Mouse (Mus musculus) cerebellum, adult 11-12 months (tissue): ENCODE results near the gene Ino80b.

Experiments used
- DNase-seq: peaks from one replicate; pipeline ENCODE4 v3.0.0; 2022

Gene Ino80b

DNA sequence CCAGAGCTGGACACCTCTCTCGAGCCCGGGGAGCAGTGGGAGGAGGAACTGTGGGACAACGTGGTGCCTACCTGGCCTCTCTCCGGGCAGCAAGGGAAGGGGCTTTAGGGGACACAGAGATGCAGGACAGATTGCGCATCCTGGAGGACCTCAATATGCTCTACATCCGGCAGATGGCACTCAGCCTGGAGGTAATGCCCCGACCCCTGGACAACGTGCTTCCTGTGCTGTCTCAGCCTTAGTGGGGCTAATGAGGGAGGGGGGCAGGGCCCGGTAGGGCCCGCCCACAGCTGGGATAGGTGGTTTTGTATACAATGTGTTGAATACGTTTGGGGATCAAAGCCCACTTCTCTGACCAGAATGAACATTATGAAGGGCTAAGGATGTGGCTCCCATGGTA is 12.8 kb upstream of the Ino80b start:
- no peak for DNase-seq

DNA sequence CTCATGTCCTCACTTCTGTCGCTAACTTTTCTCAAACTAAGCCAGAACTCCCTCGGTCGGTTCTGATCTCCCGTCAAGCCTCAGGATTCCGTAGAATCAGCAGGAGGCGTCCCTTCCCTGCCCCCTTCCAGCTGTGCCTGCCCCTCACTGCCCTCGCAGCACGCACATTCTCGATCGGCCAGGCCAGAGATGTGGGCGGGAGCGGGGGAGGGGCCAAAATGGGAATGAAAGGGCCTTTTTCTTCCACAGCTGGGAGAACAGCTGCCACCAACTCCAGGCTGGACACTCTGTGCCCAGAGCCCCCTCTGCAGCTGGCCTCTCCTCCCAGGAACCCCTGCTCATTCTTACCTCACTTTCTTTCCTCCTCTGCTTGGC is 12.3 kb upstream of the Ino80b start:
- DNase-seq, result no peak

DNA sequence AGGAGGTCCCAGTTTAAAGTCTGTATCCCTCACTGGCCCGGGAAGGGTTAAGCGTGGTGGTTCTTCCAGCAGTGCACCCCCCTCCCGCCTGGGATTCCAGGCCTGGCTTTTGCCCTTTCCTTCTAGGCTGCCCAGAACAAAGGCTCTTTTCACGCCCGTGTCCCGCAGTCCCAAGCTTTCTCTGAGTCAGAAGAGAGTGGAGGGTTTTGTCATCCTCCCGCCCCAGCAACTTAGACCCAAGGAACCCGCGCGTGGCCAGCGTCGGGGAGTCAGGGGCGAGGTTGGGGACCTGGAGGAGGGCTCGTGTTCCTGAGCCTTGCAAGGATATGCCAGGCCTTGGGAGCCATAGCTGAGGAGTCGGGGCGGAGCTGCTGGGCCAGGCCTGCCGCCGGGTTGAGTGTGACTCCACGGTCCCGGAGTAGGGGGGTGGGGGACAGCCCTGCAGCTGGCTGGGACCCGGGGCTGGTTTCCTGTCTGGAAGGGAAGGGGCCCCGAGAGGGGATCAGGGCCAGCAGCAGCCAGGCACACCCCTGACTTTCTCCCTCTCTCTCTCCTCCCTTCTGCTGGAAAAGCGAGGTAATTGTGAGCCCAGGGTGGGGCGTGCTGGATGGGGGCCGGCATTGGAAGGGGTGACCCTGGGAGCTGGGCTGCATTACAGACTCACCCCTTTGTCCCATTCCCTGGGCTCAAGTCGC is 11.8 kb upstream of the Ino80b start:
- no peak for DNase-seq

DNA sequence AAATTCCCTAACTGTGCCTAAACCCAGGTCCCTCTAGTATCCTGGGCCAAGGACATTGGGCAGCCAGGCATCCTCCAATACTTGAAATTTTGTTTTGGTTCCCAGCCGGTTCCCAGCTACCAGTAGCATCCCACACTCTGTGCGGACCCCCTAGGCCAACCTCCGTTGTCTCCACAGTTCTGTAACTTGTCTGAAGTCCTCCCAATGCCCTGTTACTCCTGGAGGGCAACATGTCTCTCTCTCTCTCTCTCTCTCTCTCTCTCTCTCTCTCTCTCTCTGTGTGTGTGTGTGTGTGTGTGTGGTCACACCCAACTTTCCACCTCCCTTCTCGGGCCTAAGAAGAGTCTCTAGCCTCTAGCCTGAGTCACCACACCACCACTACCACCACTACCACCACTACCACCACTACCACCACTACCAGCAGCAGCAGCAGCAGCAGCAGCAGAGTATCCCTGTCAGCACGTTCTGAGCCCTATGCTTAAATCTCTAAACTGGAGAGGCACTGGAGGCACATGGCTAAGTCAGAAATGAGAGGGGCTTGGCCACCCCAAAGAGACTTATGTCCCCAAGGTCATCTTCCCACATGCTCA is 11.2 kb upstream of the Ino80b start:
- no peak for DNase-seq

DNA sequence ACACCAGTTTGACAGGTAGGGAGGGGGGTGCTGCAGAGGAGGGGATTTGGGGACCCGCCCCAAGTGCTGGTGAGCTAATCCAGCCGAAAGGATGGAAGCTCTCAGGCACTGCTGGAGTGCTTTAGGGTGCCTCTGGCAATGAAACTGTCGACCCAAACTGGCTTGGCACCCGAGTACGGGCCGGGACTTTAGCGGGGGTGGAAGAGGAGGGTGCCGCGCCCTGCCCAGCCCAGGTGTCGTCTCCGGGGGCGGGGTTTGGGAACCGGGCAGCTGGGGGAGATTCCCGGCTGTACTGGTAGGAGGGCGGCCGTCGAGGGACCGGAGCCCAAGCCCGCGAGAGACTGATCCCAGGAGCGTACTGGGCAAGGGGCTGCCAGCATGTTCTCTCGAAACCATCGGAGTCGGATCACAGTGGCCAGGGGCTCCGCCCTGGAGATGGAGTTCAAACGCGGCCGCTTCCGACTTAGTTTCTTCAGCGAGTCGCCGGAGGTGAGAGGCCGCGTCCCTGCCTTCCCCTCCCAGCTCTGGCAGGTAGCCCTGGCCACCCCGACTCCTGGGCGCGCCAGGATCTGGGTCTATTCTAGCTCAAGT is 10.4 kb upstream of the Ino80b start:
- no peak for DNase-seq

DNA sequence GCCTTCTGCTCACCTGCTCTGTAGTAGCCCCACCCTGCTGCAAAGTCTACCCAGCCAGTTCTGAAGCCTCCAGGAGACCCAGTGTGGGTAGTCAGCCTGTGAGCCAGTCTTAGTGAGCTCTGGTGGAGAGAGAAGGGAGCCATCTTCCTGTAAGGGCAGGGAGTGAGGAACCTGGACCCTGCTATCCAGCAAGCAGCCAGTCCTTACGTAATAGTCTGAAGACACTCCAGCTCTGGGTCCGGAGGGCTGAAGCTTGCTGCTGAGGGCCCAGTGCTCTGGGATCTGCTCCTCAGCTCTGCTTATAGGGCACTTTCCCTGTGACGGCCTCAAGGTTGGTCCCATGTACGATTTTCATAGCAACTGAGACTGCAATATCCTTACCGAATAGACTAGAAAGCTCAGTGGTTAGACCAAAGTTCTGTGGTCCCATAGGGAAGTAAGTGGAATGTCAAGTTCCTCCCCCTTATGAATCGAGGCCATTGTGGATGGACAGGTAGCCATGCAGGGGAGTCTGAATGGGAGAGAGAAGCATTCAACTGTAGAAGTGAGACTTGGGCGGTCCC is 9.8 kb upstream of the Ino80b start, which contains the start of gene Rtkn:
Gene Rtkn (plus strand): TSS at position 513 of the 563 bp plus-strand sequence.
- DNase-seq, result no peak

DNA sequence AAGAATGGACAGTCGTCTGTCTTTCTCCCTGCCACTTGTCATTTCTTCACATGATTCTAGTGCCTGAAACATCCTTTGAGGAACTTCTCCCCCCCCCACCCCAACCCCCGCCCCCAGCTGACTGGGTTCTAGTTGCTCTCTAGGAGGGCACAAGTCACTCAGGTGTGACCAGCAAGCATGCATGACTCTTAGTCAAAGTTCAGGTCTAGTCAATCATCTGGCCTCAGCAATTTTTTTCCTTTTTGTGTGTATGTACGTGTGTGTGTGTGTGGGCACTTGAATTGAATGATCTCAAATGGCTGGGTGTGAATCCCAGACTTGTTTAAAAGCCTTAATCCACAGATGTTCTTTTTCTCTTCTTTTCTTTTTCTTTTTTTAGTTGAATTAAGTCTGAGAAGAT is 9.0 kb upstream of the Ino80b start:
- no peak for DNase-seq

DNA sequence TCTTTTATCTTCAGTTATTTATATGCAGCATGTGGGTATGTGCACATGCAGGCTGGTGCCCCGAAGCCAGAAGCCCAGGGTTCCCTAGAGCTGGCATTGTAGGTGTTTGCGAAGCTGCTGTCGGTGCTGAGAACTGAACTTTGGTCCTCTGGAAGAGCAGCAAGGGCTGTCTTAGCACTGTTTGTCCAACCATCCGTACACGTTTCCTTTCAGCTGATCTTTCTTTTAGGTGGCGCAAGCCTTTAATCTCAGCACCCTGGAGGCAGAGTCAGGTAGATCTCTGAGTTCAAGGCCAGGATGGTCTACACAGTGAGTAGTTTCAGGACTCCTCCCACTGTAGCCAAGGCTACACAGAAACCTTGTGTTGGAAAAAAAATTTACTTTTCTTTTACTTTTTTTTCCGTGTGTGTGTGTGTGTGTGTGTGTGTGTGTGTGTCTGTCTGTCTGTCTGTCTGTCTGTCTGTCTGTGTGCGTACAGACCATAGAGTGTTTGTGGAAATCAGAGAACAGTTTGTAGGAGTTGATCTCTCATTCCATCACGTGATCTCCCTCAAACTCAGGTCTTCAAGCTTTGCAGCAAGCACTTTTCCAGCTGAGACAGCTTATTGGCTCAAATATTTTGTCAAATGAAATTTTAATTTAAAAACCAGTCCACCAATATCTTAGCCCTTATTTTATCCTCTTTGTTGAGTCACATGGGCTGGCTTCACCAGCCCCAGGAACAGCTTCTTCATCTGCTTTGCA is 7.1 kb upstream of the Ino80b start:
- no peak for DNase-seq

DNA sequence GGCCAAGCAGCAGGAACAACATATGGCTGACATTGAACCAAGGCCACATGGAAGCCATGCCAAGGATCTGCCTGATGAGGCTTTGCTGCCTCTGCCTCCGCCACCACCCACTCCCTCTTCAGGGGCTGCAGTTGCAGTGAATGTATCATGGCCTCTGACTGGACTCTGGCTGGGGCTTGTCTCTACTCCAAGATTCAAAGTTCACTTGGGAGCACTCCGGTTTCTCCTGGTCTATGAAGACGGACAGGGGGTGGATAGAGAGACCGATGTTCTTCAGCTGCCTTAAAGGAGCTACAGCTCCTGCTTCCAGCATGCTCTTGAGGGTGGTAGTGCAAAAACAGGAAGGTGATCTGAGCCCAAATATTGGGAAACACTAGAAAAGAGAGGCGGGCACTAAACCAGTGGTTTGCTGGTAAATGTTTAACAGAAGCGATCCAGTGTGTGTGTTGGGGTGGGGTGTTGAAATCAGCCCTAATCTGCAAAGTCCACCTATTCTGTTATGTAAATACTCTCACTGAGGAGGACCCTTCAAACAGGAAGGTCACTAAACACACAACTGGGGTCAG is 6.3 kb upstream of the Ino80b start:
- no peak for DNase-seq

DNA sequence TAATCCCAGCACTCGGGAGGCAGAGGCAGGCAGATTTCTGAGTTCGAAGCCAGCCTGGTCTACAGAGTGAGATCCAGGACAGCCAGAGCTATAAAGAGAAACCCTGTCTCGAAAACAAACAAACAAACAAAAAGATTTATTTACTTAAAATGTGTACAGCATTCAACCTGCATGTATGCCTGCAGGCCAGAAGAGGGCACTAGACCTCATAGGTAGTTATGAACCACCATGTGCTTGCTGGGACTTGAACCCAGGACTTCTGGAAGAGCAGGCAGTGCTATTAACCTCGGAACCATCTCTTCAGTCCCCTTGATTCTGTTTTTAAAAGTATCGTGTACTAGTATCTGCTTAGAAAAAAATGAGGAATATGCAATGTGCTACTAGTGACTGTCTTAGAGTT is 2.2 kb upstream of the Ino80b start:
- DNase-seq, result no peak

DNA sequence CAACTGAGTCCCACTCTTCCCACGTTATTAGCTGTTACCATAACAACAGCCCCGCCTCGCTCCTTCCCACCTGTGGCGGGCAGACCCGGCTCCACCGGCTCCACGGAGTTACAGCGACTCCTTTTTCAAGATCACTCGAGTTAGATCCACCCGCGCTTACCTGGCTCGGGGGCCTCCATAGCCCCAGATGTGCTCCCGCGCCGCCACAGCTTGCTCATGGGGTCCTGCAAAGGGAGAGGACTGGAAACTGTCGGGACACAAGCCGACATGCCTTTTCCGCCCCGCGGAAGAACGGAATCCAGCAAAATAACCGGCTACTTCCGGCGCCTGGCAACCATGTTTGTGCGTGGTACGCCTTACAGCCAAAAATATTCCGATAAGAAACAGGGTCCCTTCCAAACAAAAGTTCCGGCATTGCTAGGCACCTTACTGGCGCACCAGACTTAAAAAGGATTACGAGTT is 349 bp downstream of the Ino80b start:
- peak; percentile 90 for DNase-seq

DNA sequence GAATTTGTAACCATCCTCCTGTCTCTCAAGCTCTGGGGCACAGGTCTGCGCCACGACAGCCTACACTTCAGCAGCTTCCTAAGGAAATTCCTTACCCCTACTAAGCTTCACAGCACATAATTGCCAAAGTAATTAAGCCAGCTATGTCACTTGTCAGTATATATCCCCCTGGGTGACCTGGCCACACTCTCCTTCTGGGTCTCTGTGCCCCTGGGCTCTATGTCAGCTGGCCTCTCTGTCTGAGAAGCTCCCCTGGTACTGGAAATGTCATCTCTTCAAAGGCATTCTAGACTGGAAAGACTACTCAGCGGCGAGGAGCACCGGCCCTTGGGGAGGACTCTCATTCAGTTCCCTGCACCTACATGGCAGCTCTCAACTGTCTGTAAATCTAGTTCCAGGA is 2.3 kb downstream of the Ino80b start:
- DNase-seq, result peak; percentile 32

DNA sequence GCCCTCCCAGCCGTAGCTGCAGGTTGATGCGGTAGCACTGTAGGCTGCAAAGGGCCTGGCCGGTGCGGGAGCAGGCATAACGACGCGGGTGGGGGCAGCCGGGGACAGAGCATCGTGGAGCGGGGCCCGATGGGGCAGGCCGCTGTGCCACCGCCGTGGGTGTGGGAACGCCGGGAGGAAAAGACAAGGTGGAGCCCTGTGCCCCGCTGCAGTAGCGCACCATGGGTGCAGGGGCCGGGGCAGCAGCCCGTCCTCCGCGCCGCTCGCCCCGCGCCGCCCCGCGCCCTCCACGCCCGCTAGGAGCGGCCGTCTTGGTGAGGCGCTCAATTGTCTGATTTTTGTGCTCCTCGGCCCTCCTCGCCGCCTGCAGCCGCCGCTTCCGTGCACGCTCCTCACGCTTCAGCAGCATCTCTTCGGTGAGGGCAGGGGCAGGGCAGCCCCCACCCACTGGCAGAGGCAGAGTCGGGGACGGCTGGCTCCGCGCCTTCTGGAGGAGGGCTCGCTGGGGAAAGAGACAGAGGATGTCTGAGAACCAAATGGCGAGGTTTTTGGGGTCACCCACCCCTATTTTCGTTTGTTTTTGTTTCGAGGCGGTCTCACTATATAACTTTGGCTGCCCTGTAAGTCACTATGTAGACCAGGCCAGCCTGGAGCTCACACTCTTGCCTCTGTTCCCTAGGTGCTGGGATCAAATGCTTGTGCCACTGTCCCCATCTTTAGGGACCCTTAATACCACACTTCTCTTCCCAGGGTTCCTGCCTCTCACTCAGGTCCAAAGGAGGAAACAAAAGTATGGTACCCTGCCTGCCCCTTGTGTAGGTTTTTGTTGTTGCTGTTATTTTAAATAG is 3.1 kb downstream of the Ino80b start:
- DNase-seq, result peak; percentile 66

DNA sequence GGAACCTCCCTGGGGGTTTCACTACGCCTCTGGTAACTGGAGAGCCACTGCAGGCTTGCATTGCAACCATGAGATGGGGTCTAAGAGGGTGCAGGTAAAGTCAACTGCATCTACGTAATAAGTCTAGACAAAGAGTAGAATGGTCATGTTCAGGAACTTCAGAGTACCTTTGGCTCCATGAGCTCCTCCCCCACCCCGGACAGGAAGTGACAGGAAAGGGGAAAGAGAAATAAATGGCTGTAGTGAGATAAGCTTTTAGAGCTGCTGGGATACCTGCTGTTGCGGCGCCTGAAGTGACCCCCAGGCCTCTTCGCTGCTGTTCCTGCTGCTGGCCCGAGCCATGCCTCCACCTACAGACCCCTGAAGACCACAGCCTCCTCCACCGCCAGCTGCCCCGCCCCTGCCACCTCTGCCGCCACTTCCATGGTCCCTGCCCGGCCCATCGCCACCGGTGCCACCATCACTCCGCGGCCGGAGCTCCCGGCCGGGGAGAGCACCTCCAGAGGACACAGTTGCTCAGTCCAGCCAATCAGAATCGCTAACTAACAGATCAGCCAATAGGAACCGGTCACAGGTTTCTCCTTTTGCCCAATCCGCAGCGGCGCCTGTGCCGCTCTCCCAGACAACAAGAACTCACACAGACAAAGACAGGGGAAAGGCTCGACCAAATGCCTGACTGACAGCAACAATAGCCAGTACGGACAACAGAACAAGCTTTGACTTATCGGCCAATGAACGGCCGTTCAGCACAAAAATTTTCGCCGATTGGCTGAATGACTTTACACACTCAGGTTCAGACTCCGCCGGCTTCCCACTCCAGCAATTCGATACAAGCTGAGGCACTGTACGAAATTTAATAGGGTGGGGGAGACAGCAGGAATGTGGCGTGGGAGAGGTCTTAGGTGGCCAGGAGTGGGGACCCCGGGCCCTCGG is 4.0 kb downstream of the Ino80b start, which contains the start of gene Wbp1:
Gene Wbp1 (minus strand): TSS at position 630 of the 933 bp plus-strand sequence.
- DNase-seq, result peak; percentile 98

DNA sequence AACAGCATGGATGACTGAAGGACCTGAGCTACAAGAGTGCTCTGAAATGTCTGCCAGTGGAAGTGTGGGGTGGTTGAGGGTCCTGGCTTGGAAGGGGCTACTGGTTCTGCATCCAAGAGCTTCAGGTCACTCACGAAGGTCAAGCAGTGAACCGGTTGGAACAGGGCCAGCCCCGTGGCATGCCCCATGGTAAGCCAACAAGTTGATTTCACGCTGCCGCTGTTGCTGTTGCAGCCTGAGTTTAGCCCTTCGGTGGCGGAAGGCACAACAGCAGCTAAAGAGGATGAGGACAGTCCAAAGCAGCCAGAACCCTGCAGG is 5.5 kb downstream of the Ino80b start:
- peak; percentile 71 for DNase-seq

DNA sequence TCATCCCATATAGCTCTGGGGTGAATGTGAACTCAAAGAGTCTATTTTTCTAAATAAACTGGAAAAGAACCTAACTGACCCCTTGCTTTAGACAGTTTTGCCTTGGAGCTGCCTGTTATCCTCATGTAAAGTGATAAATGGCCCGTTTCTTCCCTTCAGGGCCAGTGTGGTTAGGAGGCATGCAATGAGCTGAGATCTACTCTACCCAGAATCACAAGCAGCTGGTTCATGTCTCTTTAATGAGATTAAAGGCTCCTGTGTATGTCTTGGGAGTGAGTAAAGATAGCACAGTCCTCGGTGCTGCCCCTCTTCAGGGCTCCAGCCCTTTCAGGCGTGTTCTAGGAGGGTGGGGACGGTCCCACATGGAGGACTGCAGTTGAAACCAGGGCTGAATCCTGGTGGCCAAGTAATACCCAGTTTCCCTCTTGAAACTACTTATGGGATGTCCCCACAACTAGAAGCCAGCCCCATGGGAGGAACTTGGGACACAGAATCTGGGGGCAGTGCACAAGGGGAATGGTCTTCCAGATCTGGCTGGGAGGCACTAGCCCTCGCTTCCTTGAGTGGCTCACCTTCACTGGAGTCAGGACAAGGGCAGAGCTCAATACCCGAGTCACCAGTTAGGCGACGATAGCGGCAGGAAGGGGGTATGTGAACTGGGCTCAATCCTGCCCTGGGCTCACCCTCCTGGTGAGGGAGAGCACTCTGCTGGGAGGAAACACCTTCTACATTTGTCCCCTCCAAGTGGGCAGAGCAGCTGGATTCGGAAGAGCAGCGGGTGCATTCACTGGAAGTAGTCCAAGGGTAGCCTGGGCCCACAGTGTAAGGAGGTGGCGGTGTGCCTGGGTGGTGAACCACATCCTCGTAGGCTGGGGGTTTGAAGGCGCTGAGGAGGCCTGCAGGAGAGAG is 6.2 kb downstream of the Ino80b start:
- peak; percentile 58 for DNase-seq

DNA sequence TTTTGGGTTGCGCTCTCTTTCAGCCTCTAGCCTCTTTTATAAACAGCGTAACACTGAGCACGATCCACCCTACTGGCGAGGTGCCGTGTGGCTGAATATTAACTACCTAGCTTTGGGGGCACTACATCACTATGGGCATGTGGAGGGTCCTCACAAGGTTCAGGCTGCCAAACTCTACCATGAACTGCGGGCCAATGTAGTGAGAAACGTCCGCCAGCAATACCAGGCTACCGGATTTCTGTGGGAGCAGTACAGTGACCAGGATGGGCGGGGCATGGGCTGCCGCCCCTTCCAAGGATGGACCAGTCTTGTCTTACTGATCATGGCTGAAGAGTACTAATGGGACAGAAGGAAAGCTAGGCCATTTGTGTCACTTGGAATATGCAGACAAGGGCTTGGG is 6.9 kb downstream of the Ino80b start:
- peak; percentile 34 for DNase-seq

DNA sequence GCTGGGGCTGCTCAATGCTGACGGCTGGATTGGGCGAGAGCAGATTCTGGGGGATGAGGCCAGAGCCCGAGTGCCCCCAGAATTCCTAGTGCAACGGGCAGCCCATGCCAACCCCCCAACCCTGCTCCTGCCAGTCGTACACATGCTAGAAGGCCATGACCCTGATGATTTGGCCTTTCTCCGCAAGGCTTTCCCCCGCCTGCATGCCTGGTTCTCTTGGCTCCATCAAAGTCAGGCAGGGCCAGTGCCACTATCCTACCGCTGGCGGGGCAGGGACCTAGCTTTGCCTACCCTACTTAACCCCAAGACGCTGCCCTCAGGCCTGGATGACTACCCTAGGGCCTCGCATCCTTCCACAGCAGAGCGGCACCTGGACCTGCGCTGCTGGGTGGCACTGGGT is 7.6 kb downstream of the Ino80b start:
- DNase-seq, result no peak

DNA sequence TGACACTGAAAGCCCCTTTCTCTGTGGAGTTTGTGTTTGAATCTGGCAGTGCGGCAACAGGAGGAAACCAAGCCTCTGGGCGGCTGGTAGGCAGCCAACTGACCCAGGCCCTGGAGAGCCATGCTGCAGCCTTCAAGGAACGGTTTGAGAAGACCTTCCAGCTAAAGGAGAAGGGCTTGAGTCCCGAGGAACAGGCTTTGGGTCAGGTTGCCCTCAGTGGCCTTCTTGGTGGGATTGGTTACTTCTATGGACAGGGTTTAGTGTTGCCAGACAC is 8.1 kb downstream of the Ino80b start:
- no peak for DNase-seq
